Mouse (Mus musculus): ENCODE measurements around the gene Foxl1. TPM values are rescaled to one million over a fixed set of nuclear protein-coding genes. Genes with fewer than 3 reads are reported as not detected.

The Foxl1 gene
- polyA plus RNA-seq, 1 experiment from 2014 or later, result 1.2 TPM

- Histone ChIP-seq H3K4me2 (no peak overlapping the region), H3K9ac (ENCODE audit: low read depth, low read length) (no peak overlapping the region), H3K27me3 (ENCODE audit: control insufficient read depth, insufficient read depth, low read length) (no peaks in the 10 kb centered on the region), H3K36me3 (ENCODE audit: control insufficient read depth, insufficient read depth, low read length) (no peaks in the 10 kb centered on the region), H3K27ac (ENCODE audit: low read depth, low read length) (0 out of 2 replicates have a peak overlapping the region, but pooled peaks have one; percentile 6), H3K4me3 (ENCODE audit: low read depth, low read length) (no peak overlapping the region), H3K9me3 (replicated peaks; ENCODE audit: control insufficient read depth, low read length) (no peaks in the 10 kb centered on the region), H3K4me1 (ENCODE audit: control insufficient read depth, insufficient read depth, low read length) (peaks cover 44% of the 10 kb centered on the region)
- no peak for ATAC-seq (replicated peaks; ENCODE audit: insufficient number of reproducible peaks, low FRiP score, low TSS enrichment)
- WGBS (ENCODE audit: insufficient replicate concordance), result 56% methylated on average over 8 of the region's 8 CpGs
Measured at GRCm38 (mm10) chr8:121172567-121172966, 44.8 kb downstream of the Foxl1 start.

- Histone ChIP-seq H3K9me3 (replicated peaks; ENCODE audit: control insufficient read depth, low read length) (no peaks in the 10 kb centered on the region), H3K4me1 (ENCODE audit: control insufficient read depth, insufficient read depth, low read length) (peaks cover 33% of the 10 kb centered on the region), H3K4me2 (no peak overlapping the region), H3K9ac (ENCODE audit: low read depth, low read length) (no peak overlapping the region), H3K36me3 (ENCODE audit: control insufficient read depth, insufficient read depth, low read length) (no peaks in the 10 kb centered on the region), H3K4me3 (ENCODE audit: low read depth, low read length) (no peak overlapping the region), H3K27ac (ENCODE audit: low read depth, low read length) (no peak overlapping the region), H3K27me3 (ENCODE audit: control insufficient read depth, insufficient read depth, low read length) (no peaks in the 10 kb centered on the region)
- ATAC-seq (replicated peaks; ENCODE audit: insufficient number of reproducible peaks, low FRiP score, low TSS enrichment), result no peak
- 66% methylated on average over 10 of the region's 10 CpGs for WGBS (ENCODE audit: insufficient replicate concordance)
Measured at GRCm38 (mm10) chr8:121174178-121174577, 46.4 kb downstream of the Foxl1 start.

GRCm38 (mm10) chr8:121174721-121175539 lies 47.2 kb downstream of the Foxl1 start:
- H3K4me1 ChIP-seq (ENCODE audit: control insufficient read depth, insufficient read depth, low read length), result peaks cover 30% of the 10 kb centered on the region
- no peak for ATAC-seq (replicated peaks; ENCODE audit: insufficient number of reproducible peaks, low FRiP score, low TSS enrichment)
- H3K36me3 ChIP-seq (ENCODE audit: control insufficient read depth, insufficient read depth, low read length), result no peaks in the 10 kb centered on the region
- WGBS (ENCODE audit: insufficient replicate concordance), result 50% methylated on average over 30 of the region's 30 CpGs
- no peak overlapping the region for H3K9ac ChIP-seq (ENCODE audit: low read depth, low read length)
- no peak overlapping the region for H3K27ac ChIP-seq (ENCODE audit: low read depth, low read length)
- no peak overlapping the region for H3K4me2 ChIP-seq
- no peaks in the 10 kb centered on the region for H3K9me3 ChIP-seq (replicated peaks; ENCODE audit: control insufficient read depth, low read length)
- no peak overlapping the region for H3K4me3 ChIP-seq (ENCODE audit: low read depth, low read length)
- H3K27me3 ChIP-seq (ENCODE audit: control insufficient read depth, insufficient read depth, low read length), result no peaks in the 10 kb centered on the region

DNA sequence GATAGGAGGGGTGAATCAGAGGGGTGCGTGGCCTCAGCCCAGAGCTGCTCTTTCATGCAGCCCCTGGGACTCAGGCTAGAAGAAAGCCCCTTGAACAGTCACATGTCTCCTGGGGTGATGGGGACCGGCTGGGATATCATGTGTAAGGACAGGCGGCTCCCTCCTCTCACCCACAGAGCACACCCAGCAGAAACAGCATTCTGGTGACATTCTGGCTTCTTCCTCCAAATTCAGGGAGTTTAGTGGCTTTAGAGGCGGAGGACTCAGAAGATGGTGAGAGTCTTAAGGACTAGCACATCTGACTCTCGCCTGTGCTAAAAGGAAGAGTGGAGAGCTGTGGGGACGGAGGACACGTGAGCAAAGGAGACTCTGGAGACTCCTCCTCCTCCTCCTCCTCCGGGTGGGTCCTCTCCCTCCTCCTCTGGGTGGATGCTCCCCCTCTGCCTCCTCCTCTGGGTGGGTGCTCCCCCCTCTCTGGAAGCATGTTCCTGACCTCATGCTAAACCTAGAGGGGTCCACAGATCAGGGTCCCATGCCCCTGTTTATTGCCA lies 47.9 kb downstream of the Foxl1 start:
- Histone ChIP-seq H3K9ac (ENCODE audit: low read depth, low read length) (no peak overlapping the region), H3K27ac (ENCODE audit: low read depth, low read length) (no peak overlapping the region), H3K4me1 (ENCODE audit: control insufficient read depth, insufficient read depth, low read length) (peaks cover 25% of the 10 kb centered on the region), H3K9me3 (replicated peaks; ENCODE audit: control insufficient read depth, low read length) (no peaks in the 10 kb centered on the region), H3K4me2 (no peak overlapping the region), H3K4me3 (ENCODE audit: low read depth, low read length) (no peak overlapping the region), H3K36me3 (ENCODE audit: control insufficient read depth, insufficient read depth, low read length) (no peaks in the 10 kb centered on the region), H3K27me3 (ENCODE audit: control insufficient read depth, insufficient read depth, low read length) (no peaks in the 10 kb centered on the region)
- WGBS (ENCODE audit: insufficient replicate concordance), result 64% methylated on average over 8 of the region's 8 CpGs
- no peak for ATAC-seq (replicated peaks; ENCODE audit: insufficient number of reproducible peaks, low FRiP score, low TSS enrichment)

DNA sequence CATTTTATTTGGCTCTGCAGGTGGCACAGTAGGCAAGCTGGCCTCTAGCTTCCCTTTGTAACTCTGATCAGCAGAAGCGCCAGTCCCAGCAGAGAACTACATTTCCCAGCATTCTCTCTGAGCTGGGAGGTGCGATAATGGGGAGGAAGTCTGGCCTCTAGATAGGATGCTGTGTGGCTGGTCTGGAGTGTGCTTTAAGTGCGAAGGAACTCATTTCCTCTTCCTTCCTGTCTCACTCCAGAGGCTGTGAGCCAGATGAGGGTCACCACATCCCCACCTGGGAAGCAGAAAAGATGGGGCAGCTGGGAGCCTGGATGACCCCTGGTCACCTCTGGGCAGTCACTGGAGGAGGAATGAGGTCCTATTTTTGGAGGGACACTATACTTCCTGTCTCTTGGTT lies 48.6 kb downstream of the Foxl1 start:
- H3K36me3 ChIP-seq (ENCODE audit: control insufficient read depth, insufficient read depth, low read length), result no peaks in the 10 kb centered on the region
- no peak overlapping the region for H3K4me2 ChIP-seq
- ATAC-seq (replicated peaks; ENCODE audit: insufficient number of reproducible peaks, low FRiP score, low TSS enrichment), result no peak
- H3K9me3 ChIP-seq (replicated peaks; ENCODE audit: control insufficient read depth, low read length), result no peaks in the 10 kb centered on the region
- 12% methylated on average over 3 of the region's 3 CpGs for WGBS (ENCODE audit: insufficient replicate concordance)
- H3K27me3 ChIP-seq (ENCODE audit: control insufficient read depth, insufficient read depth, low read length), result no peaks in the 10 kb centered on the region
- peaks cover 26% of the 10 kb centered on the region for H3K4me1 ChIP-seq (ENCODE audit: control insufficient read depth, insufficient read depth, low read length)
- H3K4me3 ChIP-seq (ENCODE audit: low read depth, low read length), result no peak overlapping the region
- no peak overlapping the region for H3K9ac ChIP-seq (ENCODE audit: low read depth, low read length)
- H3K27ac ChIP-seq (ENCODE audit: low read depth, low read length), result no peak overlapping the region

Small RNAs within 50 kb of the gene (microRNA-seq; reads per million reads assigned to microRNA genes)
- not detected for gene Gm27530 (ENCODE audit: borderline number of aligned reads)

Other genes starting within 250 kb of the Foxl1 start
- 3.1 and 9.0 TPM in 2 replicates for gene Foxf1, start 43.6 kb upstream of the Foxl1 start, polyA plus RNA-seq (2014; fragmentation: Nextera tagmentation; extraction: Ambion mirVana)
- 45.1 and 46.2 TPM in 2 replicates for gene Mthfsd, start 19.5 kb upstream of the Foxl1 start, polyA plus RNA-seq (2014; fragmentation: Nextera tagmentation; extraction: Ambion mirVana)
- gene Foxc2, start 11.8 kb upstream of the Foxl1 start, polyA plus RNA-seq (2014; fragmentation: Nextera tagmentation; extraction: Ambion mirVana), result 12.7 and 14.1 TPM in 2 replicates